Mouse (Mus musculus): Measurements from ENCODE around the gene Sema3c.

Sema3c gene

GRCm38 (mm10) chr5:17647643-17648226 is 73.7 kb downstream of the Sema3c start:
- 59% methylated on average over 7 of the region's 7 CpGs for WGBS

GRCm38 (mm10) chr5:17648865-17649542 is 74.9 kb downstream of the Sema3c start:
- WGBS, result 63% methylated on average over 1 of the region's 1 CpGs

GRCm38 (mm10) chr5:17661223-17661622 is 87.1 kb downstream of the Sema3c start:
- 74% methylated on average over 3 of the region's 3 CpGs for WGBS

- WGBS, result 84% methylated on average over 2 of the region's 2 CpGs
These were observed 106.8 kb downstream of the Sema3c start for GRCm38 (mm10) chr5:17680862-17681261.

GRCm38 (mm10) chr5:17689121-17689520 is 115.0 kb downstream of the Sema3c start:
- 67% methylated on average over 2 of the region's 2 CpGs for WGBS

- 76% methylated on average over 5 of the region's 5 CpGs for WGBS
These were observed 115.5 kb downstream of the Sema3c start for GRCm38 (mm10) chr5:17689604-17690003.

GRCm38 (mm10) chr5:17695366-17695765 is 121.3 kb downstream of the Sema3c start:
- 61% methylated on average over 2 of the region's 2 CpGs for WGBS

- whole genome bisulfite sequencing, result 51% methylated on average over 2 of the region's 2 CpGs
These were observed 124.8 kb downstream of the Sema3c start for GRCm38 (mm10) chr5:17698905-17699304.

- 75% methylated on average over 3 of the region's 3 CpGs for WGBS
These were observed 130.1 kb downstream of the Sema3c start for GRCm38 (mm10) chr5:17704160-17704559.

- WGBS, result 68% methylated on average over 3 of the region's 3 CpGs
These were observed 133.0 kb downstream of the Sema3c start for GRCm38 (mm10) chr5:17707086-17707485.

GRCm38 (mm10) chr5:17712374-17712773 is 138.3 kb downstream of the Sema3c start:
- WGBS, result 59% methylated on average over 4 of the region's 4 CpGs

- 86% methylated on average over 1 of the region's 1 CpGs for WGBS
These were observed 141.1 kb downstream of the Sema3c start for GRCm38 (mm10) chr5:17715206-17715605.

- 86% methylated on average over 4 of the region's 4 CpGs for WGBS
These were observed 145.9 kb downstream of the Sema3c start for GRCm38 (mm10) chr5:17720011-17720410.

- WGBS, result 60% methylated on average over 2 of the region's 2 CpGs
These were observed 149.9 kb downstream of the Sema3c start for GRCm38 (mm10) chr5:17724031-17724430.

GRCm38 (mm10) chr5:17728047-17728446 is 154.0 kb downstream of the Sema3c start:
- WGBS, result 92% methylated on average over 5 of the region's 5 CpGs

- 60% methylated on average over 3 of the region's 3 CpGs for WGBS
These were observed 165.7 kb downstream of the Sema3c start for GRCm38 (mm10) chr5:17739805-17740204.

GRCm38 (mm10) chr5:17747143-17747542 is 173.1 kb downstream of the Sema3c start:
- WGBS, result 47% methylated on average over 5 of the region's 5 CpGs

- 71% methylated on average over 3 of the region's 3 CpGs for WGBS
These were observed 174.2 kb downstream of the Sema3c start for GRCm38 (mm10) chr5:17748293-17748692.

- WGBS, result 82% methylated on average over 7 of the region's 7 CpGs
These were observed 179.5 kb downstream of the Sema3c start for GRCm38 (mm10) chr5:17753471-17754005.

- 48% methylated on average over 4 of the region's 4 CpGs for WGBS
These were observed 192.1 kb downstream of the Sema3c start for GRCm38 (mm10) chr5:17766006-17766677.

GRCm38 (mm10) chr5:17770328-17770727 is 196.2 kb downstream of the Sema3c start:
- 97% methylated on average over 2 of the region's 2 CpGs for WGBS

GRCm38 (mm10) chr5:17776571-17776970 is 202.5 kb downstream of the Sema3c start:
- 87% methylated on average over 6 of the region's 6 CpGs for WGBS

All from cerebral cortex, adult 2 months (tissue).